Mouse (Mus musculus) myocyte (in vitro differentiated cells): ENCODE results near the gene Spata31d1a.

Experiments
- E2F4 ChIP-seq: IDR thresholded peaks from one replicate; pipeline ENCODE4 v1.6.1; 2011; ENCODE audit warnings: mild to moderate bottlenecking, control low read depth, moderate library complexity; ENCODE audit not compliant: insufficient read depth
- MAX ChIP-seq: IDR thresholded peaks from one replicate; pipeline ENCODE4 v1.6.1; 2011; ENCODE audit warnings: low read depth, mild to moderate bottlenecking, control low read depth
- MYOD1 ChIP-seq, 3 experiments: IDR thresholded peaks; one replicate each; pipeline ENCODE4 v1.6.1; 2011; ENCODE audit warnings: control low read depth in 2 of 3, low read depth in 2 of 3, mild to moderate bottlenecking in 2 of 3, moderate library complexity in 1 of 3; ENCODE audit not compliant: insufficient read length in 2 of 3, control insufficient read depth in 1 of 3
- MYOG ChIP-seq, 3 experiments: IDR thresholded peaks; one replicate each; pipeline ENCODE4 v1.6.1; 2011; ENCODE audit warnings: control low read depth in 2 of 3, low read depth in 2 of 3, mild to moderate bottlenecking in 2 of 3; ENCODE audit not compliant: insufficient read length in 2 of 3, control insufficient read depth in 1 of 3, insufficient read depth in 1 of 3
- POLR2A ChIP-seq: IDR thresholded peaks from one replicate; pipeline ENCODE4 v1.6.1; 2011; ENCODE audit warnings: low read depth, mild to moderate bottlenecking, control low read depth, moderate library complexity; ENCODE audit not compliant: insufficient read length
- POLR2AphosphoS2 ChIP-seq: IDR thresholded peaks from one replicate; pipeline ENCODE4 v1.6.1; 2011; ENCODE audit warnings: low read depth, control low read depth; ENCODE audit not compliant: insufficient read length
- TCF3 ChIP-seq: IDR thresholded peaks from one replicate; pipeline ENCODE4 v1.6.1; 2011; ENCODE audit warnings: low read depth, control low read depth; ENCODE audit not compliant: insufficient read length
- USF1 ChIP-seq: IDR thresholded peaks from one replicate; pipeline ENCODE4 v1.6.1; 2011; ENCODE audit warnings: low read depth, mild to moderate bottlenecking, control low read depth, moderate library complexity

DNA sequence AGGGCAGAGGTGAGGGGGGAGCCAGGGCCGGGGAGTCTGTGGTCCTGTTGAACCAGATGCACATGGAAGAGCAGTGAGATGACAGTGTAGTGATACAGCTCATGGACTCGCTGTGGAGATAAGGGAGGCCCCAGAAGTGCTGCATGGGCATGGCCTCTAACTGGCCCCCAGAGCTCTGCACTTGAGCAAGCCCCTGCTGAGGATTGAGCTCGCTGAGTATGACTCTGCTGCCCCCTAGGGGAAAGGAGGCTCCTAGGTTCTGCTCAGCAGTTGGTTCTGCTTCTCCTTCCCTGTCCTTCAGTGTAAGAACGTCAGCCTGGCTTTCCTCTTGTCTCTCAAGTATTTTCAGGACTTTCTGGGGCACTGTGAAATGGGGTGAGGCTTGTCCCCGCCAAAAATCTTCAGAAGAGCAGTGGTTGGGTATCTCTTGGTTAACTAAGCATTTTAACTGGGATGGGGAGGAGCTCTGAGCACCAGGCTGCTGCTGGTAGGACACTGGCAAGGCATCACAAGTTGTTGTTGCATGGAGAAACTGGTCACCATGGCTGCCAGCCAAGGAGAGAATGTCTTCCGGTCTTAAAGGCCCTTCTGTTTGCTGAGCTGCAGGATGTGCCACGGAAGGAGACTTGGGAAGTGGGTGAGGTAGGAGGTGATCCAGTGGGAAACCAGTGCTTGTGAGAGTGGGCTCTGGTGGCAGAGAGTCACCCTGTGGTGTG, 18.4 kb upstream of the Spata31d1a start:
- TF ChIP-seq POLR2A (no peak), USF1 (no peak), E2F4 (no peak), MAX (no peak), MYOG (IDR thresholded peaks at IDR 0.05; ENCODE audit: control insufficient read depth in 1 of 3, insufficient read depth in 1 of 3, insufficient read length in 2 of 3, low read depth in 2 of 3) (no peak), POLR2AphosphoS2 (no peak), MYOD1 (IDR thresholded peaks at IDR 0.05; ENCODE audit: control insufficient read depth in 1 of 3, insufficient read length in 2 of 3, low read depth in 2 of 3) (no peak), TCF3 (no peak)
